Mouse (Mus musculus): Measurements from ENCODE around the gene Mta3. TPM values are rescaled to one million over a fixed set of nuclear protein-coding genes. Genes with fewer than 3 reads are reported as not detected.

Gene Mta3
- total and polyA plus RNA-seq, 3 experiments: 31.1 to 67.6 (median 39.2) TPM

- H3K79me2 ChIP-seq (replicated peaks; ENCODE audit: control insufficient read depth, extremely low read depth, insufficient read depth, poor library complexity, severe bottlenecking): no peaks in the 10 kb centered on the region
- no peak overlapping the region for H3K4me3 ChIP-seq (replicated peaks in 1 of 3; ENCODE audit: low read depth in 2 of 3, low read length in 2 of 3, poor library complexity in 1 of 3)
- TF ChIP-seq CHD1 (IDR thresholded peaks at IDR 0.05; ENCODE audit: low read depth, low read length) (no peak), ELF1 (IDR thresholded peaks at IDR 0.05; ENCODE audit: low read depth, low read length) (no peak), MAFK (IDR thresholded peaks at IDR 0.05; ENCODE audit: insufficient replicate concordance, low read length) (no peak), MYC (IDR thresholded peaks at IDR 0.05; ENCODE audit: low read depth, low read length) (no peak), ZMIZ1 (IDR thresholded peaks at IDR 0.05; ENCODE audit: low read depth, low read length) (no peak), GABPA (IDR thresholded peaks at IDR 0.05; ENCODE audit: insufficient replicate concordance, low read depth, low read length) (no peak), HCFC1 (IDR thresholded peaks at IDR 0.05; ENCODE audit: low read depth, low read length) (no peak), CHD2 (IDR thresholded peaks at IDR 0.05; ENCODE audit: low read length) (no peak), USF1 (IDR thresholded peaks at IDR 0.05; ENCODE audit: low read depth, low read length) (no peak), KAT2A (IDR thresholded peaks at IDR 0.05; ENCODE audit: insufficient replicate concordance, low read length) (no peak), SIN3A (IDR thresholded peaks at IDR 0.05; ENCODE audit: low read length) (no peak), ZKSCAN1 (IDR thresholded peaks at IDR 0.05; ENCODE audit: borderline replicate concordance, low read depth, low read length) (no peak), CTCF (conservative IDR thresholded peaks at IDR 0.05 in 1 of 2, IDR thresholded peaks at IDR 0.05 in 1 of 2; ENCODE audit: low read depth in 2 of 2, low read length in 2 of 2) (no peak), E2F4 (IDR thresholded peaks at IDR 0.05; ENCODE audit: insufficient replicate concordance, low read depth, low read length) (no peak), NELFE (IDR thresholded peaks at IDR 0.05; ENCODE audit: low read depth, low read length) (no peak), RCOR1 (conservative IDR thresholded peaks at IDR 0.05; ENCODE audit: low read depth, low read length) (no peak), PAX5 (IDR thresholded peaks at IDR 0.05; ENCODE audit: low read length) (no peak)
- in situ Hi-C loops (cut with MboI; ENCODE audit: low pct_ligation_motif_present, low pct_unique_long_range_greater_than_20kb, low sequenced_read_pairs) (no loop called here), dilution Hi-C loops (cut with MboI; ENCODE audit: extremely low pct_ligation_motif_present, extremely low pct_unique_long_range_greater_than_20kb, low sequenced_read_pairs) (no loop called here)
- no peak overlapping the region for H3K27ac ChIP-seq (ENCODE audit: insufficient read depth, low read depth)
- H3K36me3 ChIP-seq (replicated peaks in 1 of 2; ENCODE audit: control insufficient read depth in 1 of 2, insufficient read depth in 1 of 2, low read length in 1 of 2): peaks cover 19 to 71% of the 10 kb centered on the region in 2 experiments
- no peak for DNase-seq (ENCODE audit: extremely low read depth)
- no peak overlapping the region for H3K9ac ChIP-seq (ENCODE audit: insufficient read depth, low read depth)
- H3K4me2 ChIP-seq (ENCODE audit: insufficient read depth, low read depth, poor library complexity, severe bottlenecking): no peak overlapping the region
- H3K4me1 ChIP-seq (ENCODE audit: control insufficient read depth in 1 of 2, insufficient read depth in 2 of 2): peaks cover 0 to 25% of the 10 kb centered on the region in 2 experiments; a peak in 2 of 4 replicates
- H3K27me3 ChIP-seq (replicated peaks): no peaks in the 10 kb centered on the region
- no peaks in the 10 kb centered on the region for H3K9me3 ChIP-seq (replicated peaks; ENCODE audit: low read length)
Measured at GRCm38 (mm10) chr17:83803987-83804386, 98.0 kb downstream of the Mta3 start.

DNA sequence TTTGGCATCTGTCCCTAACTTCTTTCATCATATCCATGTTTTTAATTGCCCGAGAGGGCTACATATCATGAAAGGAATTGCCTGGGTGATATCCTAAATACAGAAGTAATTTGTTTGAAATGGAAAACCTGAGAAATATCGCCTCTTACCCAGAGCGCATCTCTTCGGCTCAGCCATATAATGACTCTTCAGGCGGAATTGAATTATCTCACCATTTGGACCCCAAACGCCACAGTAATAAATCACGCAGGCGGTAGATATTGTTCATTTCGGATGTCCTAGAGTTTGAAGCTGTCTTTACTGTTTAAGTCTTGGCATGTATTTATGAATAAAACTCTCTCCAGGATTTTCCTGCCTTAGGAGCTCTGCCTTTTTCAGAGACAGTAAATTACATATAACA lies 99.1 kb downstream of the Mta3 start:
- Histone ChIP-seq H3K4me1 (ENCODE audit: control insufficient read depth in 1 of 2, insufficient read depth in 2 of 2) (peaks cover 0 to 36% of the 10 kb centered on the region in 2 experiments; a peak in 2 of 4 replicates), H3K4me2 (ENCODE audit: insufficient read depth, low read depth, poor library complexity, severe bottlenecking) (no peak overlapping the region), H3K36me3 (replicated peaks in 1 of 2; ENCODE audit: control insufficient read depth in 1 of 2, insufficient read depth in 1 of 2, low read length in 1 of 2) (peaks cover 23 to 74% of the 10 kb centered on the region in 2 experiments), H3K9ac (ENCODE audit: insufficient read depth, low read depth) (no peak overlapping the region), H3K79me2 (replicated peaks; ENCODE audit: control insufficient read depth, extremely low read depth, insufficient read depth, poor library complexity, severe bottlenecking) (no peaks in the 10 kb centered on the region), H3K27me3 (replicated peaks) (no peaks in the 10 kb centered on the region), H3K4me3 (replicated peaks in 1 of 3; ENCODE audit: low read depth in 2 of 3, low read length in 2 of 3, poor library complexity in 1 of 3) (no peak overlapping the region), H3K27ac (ENCODE audit: insufficient read depth, low read depth) (no peak overlapping the region), H3K9me3 (replicated peaks; ENCODE audit: low read length) (no peaks in the 10 kb centered on the region)
- dilution Hi-C loops (cut with MboI; ENCODE audit: extremely low pct_ligation_motif_present, extremely low pct_unique_long_range_greater_than_20kb, low sequenced_read_pairs): no loop called here
- in situ Hi-C loops (cut with MboI; ENCODE audit: low pct_ligation_motif_present, low pct_unique_long_range_greater_than_20kb, low sequenced_read_pairs): no loop called here
- no peak for DNase-seq (ENCODE audit: extremely low read depth)
- TF ChIP-seq JUND (conservative IDR thresholded peaks at IDR 0.05; ENCODE audit: low read depth, low read length): no peak
- TF ChIP-seq ZKSCAN1 (IDR thresholded peaks at IDR 0.05; ENCODE audit: borderline replicate concordance, low read depth, low read length): no peak
- no peak for TF ChIP-seq UBTF (IDR thresholded peaks at IDR 0.05; ENCODE audit: low read depth, low read length)
- TF ChIP-seq USF1 (IDR thresholded peaks at IDR 0.05; ENCODE audit: low read depth, low read length): no peak
- no peak for TF ChIP-seq MAFK (IDR thresholded peaks at IDR 0.05; ENCODE audit: insufficient replicate concordance, low read length)
- no peak for TF ChIP-seq SIN3A (IDR thresholded peaks at IDR 0.05; ENCODE audit: low read length)
- no peak for TF ChIP-seq TCF12 (IDR thresholded peaks at IDR 0.05; ENCODE audit: low read depth, low read length)
- no peak for TF ChIP-seq ETS1 (conservative IDR thresholded peaks at IDR 0.05; ENCODE audit: low read depth, low read length)
- TF ChIP-seq CHD1 (IDR thresholded peaks at IDR 0.05; ENCODE audit: low read depth, low read length): no peak
- no peak for TF ChIP-seq NELFE (IDR thresholded peaks at IDR 0.05; ENCODE audit: low read depth, low read length)
- TF ChIP-seq MAX (IDR thresholded peaks at IDR 0.05; ENCODE audit: low read length): no peak
- no peak for TF ChIP-seq E2F4 (IDR thresholded peaks at IDR 0.05; ENCODE audit: insufficient replicate concordance, low read depth, low read length)
- TF ChIP-seq BHLHE40 (IDR thresholded peaks at IDR 0.05; ENCODE audit: low read depth, low read length): no peak
- TF ChIP-seq ZC3H11A (IDR thresholded peaks at IDR 0.05; ENCODE audit: low read depth, low read length): no peak
- no peak for TF ChIP-seq MXI1 (IDR thresholded peaks at IDR 0.05; ENCODE audit: low read depth, low read length)
- TF ChIP-seq IRF4 (IDR thresholded peaks at IDR 0.05; ENCODE audit: low read depth, low read length): no peak
- TF ChIP-seq ZNF384 (IDR thresholded peaks at IDR 0.05; ENCODE audit: low read depth, low read length): no peak
